Mouse (Mus musculus) naive thymus-derived CD4-positive, alpha-beta T cell, adult 2 months (primary cell): ENCODE results near the gene Tra2a.
"Not testable (repeated sequence)": the region's sequence is repeated elsewhere in the genome, so short reads cannot be mapped to it uniquely, and the experiment has no call there.

Source experiments
- DNase-seq: peaks from one replicate; pipeline ENCODE4 v3.0.0-alpha.2; 2011; ENCODE audit warnings: low read depth

The Tra2a gene

DNA sequence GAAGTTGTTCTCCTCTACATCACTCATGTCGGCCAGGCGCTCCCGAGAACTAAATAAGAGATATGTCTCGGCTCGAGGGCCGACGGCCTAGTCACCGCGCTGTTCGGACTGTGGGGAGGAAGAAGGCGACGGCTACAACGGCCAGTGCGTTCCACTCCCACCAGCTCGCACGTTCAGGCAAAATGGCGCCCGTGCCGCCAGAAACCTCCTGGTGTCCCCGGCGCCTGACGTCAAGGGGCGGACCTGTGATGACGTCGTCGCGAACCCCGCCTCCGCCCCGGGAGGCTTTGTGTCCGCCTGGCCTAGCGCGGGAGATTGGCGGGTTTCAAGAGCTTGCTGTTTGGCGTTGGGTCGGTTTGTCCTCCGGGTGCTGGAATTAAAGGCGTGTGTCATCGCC is at the start of gene Tra2a:
Gene Tra2a (minus strand): TSS at position 187 of the 397 bp plus-strand sequence.
- DNase-seq: peak; percentile 97

DNA sequence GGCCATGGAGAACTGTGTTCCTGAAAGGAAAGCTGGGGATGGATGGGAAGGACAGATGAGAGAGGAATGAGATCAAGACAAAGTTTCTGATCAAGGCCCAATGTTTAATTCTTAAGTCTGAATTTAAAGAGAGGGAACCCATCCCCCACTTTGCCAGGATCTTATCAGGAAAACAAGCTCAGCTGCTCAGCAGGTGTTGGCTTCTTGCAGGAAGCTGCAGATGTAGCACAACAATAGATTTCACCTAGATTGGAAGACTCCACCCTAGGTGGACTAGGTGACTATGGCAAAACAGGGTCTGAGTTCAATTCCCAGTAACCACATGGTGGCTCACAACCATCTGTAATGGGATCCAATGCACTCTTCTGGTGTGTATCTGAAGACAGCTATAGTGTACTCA is 34.5 kb upstream of the Tra2a start:
- DNase-seq: no peak

DNA sequence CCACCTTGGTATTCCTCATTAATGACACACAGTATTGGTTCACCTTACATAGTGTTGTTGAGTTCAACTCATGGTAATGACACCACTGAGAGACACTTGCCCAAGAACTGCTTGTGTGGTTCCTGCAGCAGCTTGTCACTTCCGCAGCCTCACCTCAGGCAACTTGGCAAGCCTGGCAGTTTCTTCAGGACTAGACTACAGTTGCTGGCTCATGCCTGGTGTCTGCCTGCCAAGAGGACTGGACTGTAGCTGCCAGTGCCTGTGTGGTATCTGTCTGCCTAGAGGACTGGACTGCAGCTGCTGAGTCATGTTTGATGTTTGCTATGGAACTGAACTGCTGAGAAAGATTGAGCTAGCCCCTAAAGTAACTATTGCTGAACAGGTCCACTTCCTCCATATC is 18.3 kb upstream of the Tra2a start:
- no peak for DNase-seq

DNA sequence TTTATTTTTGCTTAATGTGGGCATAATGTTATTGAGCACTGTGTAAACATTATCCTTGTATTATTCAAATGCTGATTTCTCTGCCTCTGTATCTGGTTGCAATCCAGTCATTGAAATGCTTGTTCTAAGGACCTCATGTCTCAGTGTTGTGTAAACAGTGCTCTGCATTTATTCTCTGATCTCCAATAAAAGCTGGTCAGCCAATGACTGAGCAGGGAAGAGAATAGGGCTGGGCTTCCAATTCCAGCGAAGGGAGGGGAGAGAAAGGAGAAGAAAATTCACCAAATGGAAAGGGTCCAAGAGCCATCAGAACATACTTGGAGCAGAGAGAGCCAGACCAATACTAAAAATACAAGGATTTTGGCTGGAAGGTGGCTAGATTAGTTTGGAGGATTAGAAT is 17.1 kb upstream of the Tra2a start:
- DNase-seq: no peak

DNA sequence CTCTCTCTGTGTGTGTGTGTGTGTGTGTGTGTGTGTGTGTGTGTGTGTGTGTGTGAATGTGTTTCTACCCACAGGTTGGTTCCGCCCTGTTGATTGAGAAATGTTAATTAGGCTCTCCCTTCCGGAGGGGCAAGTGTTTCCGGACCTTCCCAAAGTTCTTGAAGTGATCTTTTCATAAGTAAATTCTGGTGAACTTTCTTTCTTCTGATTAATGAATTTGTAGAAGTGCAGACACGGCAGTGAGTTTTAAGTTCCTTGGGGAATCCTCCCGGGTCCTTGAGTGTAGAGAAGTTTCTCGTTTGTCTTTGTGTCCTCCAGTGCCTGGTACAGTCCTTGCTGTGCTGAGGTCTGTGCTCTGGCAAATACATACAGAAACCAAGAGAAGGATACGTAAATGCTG is 11.5 kb upstream of the Tra2a start:
- DNase-seq: no peak

DNA sequence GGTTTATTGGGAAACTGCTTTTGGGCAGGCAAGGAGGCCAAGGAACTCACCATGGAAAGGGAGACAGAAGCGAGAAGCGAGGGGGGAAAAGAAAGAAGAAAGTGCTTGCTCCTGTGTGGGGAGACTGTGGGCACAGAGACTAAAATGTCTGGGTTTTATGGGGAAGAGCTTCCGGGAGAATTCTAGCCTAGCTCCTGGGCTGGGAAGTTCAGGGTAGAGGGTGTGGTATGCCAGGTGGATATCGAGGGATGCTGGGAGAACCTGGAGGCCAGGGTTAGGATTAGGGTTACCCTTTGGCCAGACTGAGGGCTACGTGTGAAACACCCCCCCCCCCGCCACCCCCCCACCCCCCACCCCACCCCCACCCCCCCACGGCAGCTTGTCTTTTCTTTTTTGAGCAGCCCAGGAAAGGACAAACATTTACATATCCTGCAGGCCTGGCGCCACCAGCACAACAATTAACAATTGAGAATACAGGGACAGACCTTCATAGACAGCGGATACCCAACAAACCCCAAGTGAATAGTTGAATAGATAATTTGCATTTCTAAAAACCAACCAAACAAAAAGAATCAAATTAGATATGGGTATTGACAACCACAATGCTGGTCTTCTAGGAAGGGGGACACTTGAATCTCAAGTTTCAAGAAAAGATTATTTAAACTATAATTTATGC is 10.7 kb upstream of the Tra2a start:
- DNase-seq: no peak

DNA sequence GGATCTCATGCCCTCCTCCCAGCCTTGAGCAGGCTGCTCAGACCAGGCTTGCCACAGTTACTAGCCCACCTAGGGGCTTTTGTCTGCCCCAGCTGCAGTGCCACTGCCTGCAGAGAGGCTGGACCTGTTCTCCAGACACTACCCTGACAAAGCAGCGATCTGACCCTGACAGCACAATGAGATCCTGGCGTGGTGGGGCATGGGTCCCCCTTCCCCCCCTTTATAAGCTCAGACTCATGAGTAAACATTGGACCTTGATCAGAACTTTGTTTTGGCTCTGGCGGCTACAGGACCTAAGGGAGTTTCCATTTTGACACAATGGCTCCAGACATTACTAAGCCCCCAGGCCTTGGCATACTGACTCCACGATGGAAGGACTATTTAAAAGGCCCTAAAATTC is 10.1 kb upstream of the Tra2a start:
- no peak for DNase-seq

DNA sequence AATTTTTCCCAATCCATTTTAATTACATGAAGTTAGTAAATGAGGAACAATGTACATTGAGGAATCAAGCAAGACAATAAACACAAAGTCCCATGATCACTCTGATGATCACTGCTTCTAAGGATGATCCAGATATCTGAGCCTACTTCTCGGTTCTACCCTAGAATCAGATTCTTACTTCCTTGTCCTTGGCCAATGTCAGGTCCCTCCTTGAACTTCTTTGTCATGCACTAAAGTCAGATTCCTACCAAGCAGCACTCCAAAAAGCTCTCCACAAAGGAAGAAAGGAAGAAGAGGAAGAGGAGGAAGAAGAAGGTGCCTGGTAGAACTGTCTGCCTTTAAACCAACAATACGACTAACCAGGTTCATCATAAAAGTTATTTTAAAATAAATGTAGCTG is 9.0 kb upstream of the Tra2a start:
- DNase-seq: no peak

DNA sequence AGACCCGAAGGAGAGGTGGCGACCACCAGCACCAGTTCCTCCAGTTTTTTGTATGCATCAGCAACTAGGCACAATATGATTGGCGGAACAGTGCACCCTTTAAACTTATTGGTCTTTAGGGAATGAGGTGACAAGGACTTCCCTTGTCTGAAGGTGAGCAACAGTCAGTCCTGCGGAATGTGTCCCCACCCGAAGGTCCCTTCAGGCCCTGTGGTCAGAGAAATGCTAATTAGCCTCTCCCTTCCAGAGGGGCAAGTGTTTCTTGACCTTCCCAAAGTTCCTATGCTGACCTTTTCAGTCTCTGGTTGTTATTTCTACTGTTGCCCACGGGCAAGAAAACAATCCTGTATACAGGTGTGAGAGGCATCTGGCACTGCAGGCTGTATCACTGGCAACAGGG is 8.0 kb upstream of the Tra2a start:
- DNase-seq: no peak

DNA sequence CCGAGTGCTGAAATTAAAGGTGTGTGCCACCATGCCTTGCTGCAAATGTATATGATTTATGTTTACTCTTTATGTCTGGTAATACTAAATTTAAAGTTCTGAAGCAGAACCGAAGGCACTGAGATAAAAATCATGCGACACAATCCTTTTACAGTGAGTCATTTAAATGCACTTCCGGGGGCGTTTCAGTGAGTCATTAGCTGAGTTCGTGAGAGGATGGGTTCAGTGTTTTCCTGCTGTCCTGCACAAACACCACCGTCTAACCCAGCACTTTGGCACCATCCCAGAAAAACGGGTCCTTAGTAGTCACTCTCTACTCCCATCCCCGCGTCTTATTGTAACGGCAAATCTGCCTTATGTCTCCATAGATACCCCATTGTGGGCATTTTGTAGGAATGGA is 6.1 kb upstream of the Tra2a start:
- DNase-seq: no peak

DNA sequence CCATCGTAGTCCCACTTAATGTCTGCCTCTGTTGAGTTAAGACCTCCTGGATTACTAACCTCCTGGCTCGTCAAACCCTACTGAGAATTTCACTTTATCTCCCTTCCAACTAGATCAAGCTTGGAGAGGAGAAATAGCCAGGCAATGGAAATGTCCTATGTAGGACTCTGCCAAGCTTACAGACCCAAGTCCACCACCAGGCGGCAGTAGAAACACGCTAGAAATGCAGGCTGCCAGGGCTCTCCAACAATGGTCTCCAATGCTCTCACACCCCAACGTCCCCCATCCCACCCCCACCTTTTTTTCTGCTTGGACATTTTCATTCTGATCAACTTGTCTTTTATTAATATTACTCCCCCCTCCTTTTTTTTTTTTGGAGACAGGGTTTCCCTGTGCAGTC is 5.4 kb upstream of the Tra2a start:
- DNase-seq: peak; percentile 87

DNA sequence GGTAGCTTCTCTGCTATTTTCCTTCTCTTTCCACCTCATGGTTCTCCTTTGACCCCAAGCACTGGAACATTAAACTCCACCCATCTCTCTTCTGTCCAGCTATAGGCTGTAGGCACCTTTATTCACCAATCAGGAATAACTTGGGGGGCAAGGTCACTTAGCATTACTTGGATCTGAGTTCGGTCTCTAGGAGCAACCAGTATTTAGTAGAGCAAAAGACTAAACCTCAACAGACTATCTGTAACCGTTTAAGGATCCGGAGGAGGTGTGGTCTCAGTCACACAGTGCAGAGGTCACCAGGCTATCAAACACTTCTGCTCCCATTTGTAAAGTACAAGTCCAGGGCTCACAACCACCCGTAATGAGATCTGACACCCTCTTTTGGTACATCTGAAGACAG is 3.9 kb upstream of the Tra2a start:
- DNase-seq: no peak

DNA sequence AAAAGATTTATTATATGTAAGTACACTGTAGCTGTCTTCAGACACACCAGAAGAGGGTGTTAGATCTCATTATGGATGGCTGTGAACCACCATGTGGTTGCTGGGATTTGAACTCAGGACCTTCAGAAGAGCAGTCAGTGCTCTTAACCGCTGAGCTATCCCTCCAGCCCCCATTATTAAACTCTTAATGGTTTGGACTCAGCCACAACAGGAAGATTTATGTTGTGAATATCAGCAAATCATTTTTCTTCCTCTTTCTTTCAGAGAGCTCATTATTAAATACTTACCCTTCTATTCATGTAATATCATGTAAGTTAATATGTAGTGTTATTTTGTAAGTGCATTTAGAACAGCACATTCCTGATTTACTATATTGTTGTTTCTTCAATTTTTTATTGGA is 1.4 kb upstream of the Tra2a start:
- not testable (repeated sequence) for DNase-seq

DNA sequence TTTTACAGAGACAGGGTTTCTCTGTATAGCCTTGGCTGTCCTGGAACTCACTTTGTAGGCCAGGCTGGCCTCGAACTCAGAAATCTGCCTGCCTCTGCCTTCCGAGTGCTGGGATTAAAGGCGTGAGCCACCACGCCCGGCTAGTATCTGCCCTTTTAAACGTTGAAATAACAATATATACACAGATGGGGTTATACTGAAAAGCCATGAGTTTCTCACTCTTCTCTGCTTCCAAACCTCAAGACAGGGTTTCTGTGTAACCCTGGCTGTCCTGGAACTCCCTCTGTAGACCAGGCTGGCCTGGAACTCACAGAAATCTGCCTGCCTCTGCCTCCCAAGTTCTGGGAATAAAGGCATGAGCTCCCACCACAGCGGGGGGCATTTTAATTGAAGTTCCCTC is 613 bp upstream of the Tra2a start:
- DNase-seq: not testable (repeated sequence)

DNA sequence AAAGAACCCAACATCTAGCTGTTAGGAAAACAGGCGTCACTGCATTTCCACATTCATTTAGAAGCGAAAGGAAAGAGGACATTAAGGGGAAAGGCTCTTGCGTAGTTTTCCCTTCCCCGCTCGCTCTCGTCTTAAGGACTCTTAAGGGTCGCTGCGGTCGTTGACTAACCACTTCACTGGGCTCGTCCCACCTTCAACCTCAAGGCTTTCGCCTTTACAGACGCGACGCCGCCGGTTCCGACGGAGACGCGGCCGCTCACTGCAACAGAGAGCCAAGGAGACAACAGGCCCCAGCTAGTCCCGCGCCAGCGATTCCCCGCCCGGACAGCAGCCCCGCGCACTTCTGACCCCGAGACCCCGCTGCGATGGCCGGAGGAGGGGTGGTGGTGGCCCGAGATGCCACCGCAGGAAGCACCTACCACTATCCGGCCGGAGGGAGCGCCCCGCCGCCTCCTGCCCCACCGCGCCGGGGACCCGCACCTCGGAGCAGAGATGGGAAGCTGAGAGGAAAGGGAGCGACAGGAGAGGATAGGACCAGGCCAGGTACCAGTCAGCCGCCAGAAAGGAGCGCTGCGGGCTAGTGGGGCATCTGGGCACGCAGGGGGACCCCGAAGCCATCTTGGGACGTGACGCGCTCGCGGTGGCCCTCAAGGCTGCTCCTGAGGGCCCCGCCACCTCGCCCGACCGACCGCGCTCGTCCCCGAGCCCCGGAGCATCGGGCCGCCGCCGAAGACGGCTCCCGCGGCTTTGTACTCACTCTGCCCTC is 569 bp downstream of the Tra2a start:
- DNase-seq: peak; percentile 74

DNA sequence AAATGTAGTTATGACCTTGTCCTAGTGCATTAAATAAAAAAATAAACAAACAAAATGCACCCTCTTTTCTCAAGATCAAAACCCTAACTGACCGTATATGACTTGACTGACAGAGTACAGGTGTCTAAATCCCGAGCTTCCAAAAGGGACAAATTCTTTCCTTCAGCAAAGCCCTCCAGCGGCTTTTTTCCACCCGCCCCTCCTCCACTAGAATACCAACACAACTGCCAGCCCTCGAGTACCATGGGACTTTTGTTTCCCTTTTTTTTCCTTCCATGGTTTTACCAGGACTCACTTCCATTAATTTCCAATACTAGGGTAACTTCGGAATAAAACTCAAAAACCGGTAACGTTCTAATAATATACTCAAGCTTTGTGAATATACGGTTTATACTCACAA is 1.4 kb downstream of the Tra2a start:
- DNase-seq: no peak

DNA sequence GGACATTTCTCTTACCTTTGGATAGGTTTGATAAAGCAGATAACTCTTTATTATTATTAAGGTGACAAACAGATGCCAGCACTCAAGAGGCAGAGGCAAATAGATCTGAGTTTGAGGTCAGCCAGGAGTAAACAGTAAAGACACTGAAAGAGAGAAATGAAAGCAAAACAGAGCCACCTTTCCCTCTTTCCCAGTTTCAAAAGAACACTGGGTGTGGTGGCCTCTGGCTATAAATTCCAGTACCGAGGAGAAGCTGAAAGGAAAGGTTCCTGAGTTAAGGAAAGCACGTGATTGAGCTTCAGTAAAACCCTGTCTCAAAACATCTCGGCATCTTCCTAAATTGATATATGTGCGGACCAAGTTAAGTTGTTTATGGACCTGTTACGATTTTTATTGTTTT is 4.1 kb downstream of the Tra2a start:
- DNase-seq: no peak

DNA sequence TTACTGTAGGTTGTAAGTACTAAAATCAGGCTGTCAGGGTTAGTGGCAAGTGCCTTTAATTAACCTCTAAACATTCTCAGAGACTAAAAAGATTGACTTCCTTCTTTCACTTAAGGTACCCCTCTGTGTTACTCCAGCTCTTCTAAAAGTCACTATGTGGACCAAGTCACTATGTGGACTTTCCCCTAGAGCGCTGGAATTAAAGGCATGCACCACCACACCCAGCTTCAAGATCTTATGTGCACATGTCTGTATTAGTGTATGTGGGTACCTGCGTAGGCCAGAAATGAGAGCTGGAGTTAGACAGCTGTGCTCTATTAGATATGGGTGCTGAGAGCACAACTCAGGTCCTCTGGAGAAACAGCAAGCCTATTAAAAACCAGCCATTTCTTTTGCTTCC is 6.0 kb downstream of the Tra2a start:
- no peak for DNase-seq

DNA sequence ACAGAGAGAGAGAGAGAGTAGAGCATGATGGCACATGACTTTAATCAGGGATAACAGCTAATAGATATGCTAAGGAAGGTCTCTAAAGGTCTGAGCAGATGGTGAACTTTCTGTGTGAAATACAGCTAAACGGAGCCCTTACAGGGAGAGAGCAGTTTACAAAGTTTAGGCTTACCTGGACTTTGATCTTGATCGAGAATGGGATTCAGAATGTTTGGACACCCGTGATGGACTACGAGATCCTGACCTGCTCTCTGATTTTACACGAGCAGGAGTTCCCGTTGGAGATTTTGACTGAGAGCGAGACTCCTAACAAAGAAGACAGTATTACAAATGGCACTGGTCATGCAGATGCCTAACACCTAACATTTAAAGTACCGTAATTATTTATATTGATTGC is 11.6 kb downstream of the Tra2a start:
- DNase-seq: no peak

DNA sequence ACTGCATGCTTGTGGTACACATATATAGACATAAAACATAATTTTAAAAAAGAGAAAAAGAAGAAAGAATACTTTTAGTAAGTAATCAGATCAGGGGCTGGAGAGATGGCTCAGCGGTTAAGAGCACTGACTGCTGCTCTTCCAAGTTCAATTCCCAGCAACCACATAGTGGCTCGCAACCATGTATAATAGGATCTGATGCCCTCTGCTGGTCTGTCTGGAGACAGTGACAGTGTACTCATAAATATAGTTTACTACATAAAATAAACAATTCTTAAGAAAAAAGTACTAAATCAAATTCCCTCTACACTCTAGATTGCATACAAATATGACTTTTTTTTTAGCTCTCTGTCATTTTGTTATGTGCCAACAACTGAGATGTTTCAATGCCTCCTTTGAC is 12.6 kb downstream of the Tra2a start:
- no peak for DNase-seq

DNA sequence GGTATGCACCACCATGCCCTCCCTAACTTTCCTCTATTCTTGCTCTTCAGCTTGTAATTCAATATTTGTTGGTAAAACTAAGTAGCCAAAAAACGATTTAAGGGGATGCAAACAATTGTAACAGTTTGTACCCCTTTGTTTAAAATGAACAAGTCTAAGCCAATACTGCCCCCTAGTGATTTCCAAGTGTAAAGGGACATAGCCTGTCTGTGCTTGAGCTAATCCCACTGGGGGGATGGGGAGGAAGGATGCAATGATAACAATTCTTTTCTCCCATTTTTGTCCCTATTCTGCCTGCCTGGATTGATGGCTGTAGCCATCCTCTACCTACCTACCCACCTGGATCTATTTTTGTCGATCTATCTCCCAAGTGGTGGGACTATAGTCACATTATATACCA is 16.6 kb downstream of the Tra2a start:
- peak; percentile 64 for DNase-seq

DNA sequence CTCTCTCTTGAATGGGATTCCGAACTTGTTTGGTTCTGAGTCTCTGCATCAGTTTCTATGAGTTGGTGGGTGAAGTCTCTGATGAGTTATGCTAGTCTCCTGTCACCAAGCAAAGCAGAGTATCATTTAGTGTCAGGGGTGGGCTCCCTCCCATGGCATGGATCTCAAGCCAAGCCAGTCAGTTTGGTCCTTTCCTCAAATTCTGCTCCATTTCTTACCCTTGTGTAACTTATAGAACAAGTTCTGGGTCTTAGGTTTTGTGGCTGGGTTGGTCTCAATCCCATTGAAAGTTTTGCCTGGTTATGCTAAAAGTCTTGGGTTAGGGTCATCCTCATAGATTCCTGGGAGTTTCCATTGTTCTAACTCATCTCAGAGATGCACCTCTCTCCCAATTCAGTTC is 21.5 kb downstream of the Tra2a start:
- no peak for DNase-seq

DNA sequence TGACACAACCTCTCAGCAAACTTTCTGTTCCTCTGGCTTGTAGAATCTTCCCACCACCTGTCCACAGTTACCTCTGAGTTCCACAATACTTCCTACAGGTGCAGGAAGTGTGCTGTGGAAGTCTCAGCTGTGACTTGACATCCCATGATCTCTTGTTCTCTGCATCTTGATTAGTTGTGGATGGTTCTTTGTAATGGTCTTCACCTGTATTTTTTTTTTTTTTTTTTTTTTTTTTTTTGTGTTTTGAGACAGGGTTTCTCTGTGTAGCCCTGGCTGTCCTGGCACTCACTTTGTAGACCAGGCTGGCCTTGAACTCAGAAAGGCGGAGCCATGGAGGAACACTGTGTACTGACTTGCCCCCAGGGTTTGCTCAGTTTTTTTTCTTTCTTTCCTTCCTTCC is 22.3 kb downstream of the Tra2a start:
- DNase-seq: no peak

DNA sequence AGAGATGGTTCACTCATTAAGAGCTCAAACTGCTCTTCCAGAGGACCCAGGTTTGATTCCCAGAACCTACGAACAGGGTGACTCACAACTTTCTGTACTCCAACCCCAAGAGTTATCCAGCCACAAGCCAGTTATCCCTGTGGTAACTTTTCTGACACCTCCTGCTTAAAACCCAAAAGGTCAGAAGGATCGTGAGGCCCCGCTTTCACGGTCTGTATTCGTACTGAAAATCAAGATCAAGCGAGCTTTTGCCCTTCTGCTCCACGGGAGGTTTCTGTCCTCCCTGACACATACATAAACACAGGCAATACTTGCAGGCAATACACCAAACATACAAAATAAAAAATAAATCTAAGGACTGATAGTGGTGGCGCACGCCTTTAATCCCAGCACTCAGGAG is 27.5 kb downstream of the Tra2a start:
- DNase-seq: peak; percentile 98
